Mouse (Mus musculus) CH12.LX (cell line): ENCODE results near the gene Popdc2. TPM values are rescaled to one million over a fixed set of nuclear protein-coding genes. Genes with fewer than 3 reads are reported as not detected.

Experiments
- DNase-seq: peaks from one replicate; pipeline ENCODE4 v3.0.0-alpha.2; 2013; ENCODE audit errors: extremely low read depth
- H3K27ac ChIP-seq: 2 replicates; pipeline ENCODE4 v1.5.1; 2012; ENCODE audit warnings: low read depth, mild to moderate bottlenecking, control low read depth, moderate library complexity; ENCODE audit not compliant: insufficient read depth
- H3K27me3 ChIP-seq: replicated peaks from 2 replicates; pipeline ENCODE3; 2012; ENCODE audit warnings: inconsistent platforms
- H3K36me3 ChIP-seq, 2 experiments: replicated peaks in 1 of 2; 2 replicates each; pipeline versions ENCODE3 to v1.6.1; 2012; ENCODE audit warnings: inconsistent platforms in 1 of 2, low read length in 1 of 2, mild to moderate bottlenecking in 1 of 2, mixed read lengths in 1 of 2, moderate library complexity in 1 of 2; ENCODE audit not compliant: control insufficient read depth in 1 of 2, insufficient read depth in 1 of 2
- H3K4me1 ChIP-seq, 2 experiments: 2 replicates each; pipeline ENCODE4 v1.6.1; 2012; ENCODE audit warnings: inconsistent platforms in 1 of 2, moderate library complexity in 1 of 2; ENCODE audit not compliant: insufficient read depth in 2 of 2, control insufficient read depth in 1 of 2
- H3K4me2 ChIP-seq: 2 replicates; pipeline ENCODE4 v1.6.1; 2012; ENCODE audit warnings: low read depth, mild to moderate bottlenecking, control low read depth; ENCODE audit not compliant: poor library complexity, insufficient read depth, severe bottlenecking
- H3K4me3 ChIP-seq, 3 experiments: fragments of 150-350 bp in 1 of 3; sonication (generic) in 1 of 3; replicated peaks in 1 of 3; 2 replicates each; pipeline versions ENCODE3 to v1.5.1; 2011 to 2012; ENCODE audit warnings: low read depth in 2 of 3, low read length in 2 of 3, mild to moderate bottlenecking in 2 of 3, moderate library complexity in 2 of 3, control low read depth in 1 of 3, improper control_type of control experiment in 1 of 3, inconsistent platforms in 1 of 3, mixed read lengths in 1 of 3; ENCODE audit not compliant: poor library complexity in 1 of 3
- H3K79me2 ChIP-seq: replicated peaks from 2 replicates; pipeline ENCODE4 v1.6.1; 2012; ENCODE audit warnings: mild to moderate bottlenecking, moderate library complexity; ENCODE audit not compliant: control insufficient read depth, poor library complexity, insufficient read depth, severe bottlenecking; ENCODE audit errors: extremely low read depth
- H3K9ac ChIP-seq: 2 replicates; pipeline ENCODE4 v1.6.1; 2012; ENCODE audit warnings: low read depth, mild to moderate bottlenecking, control low read depth, moderate library complexity; ENCODE audit not compliant: insufficient read depth
- H3K9me3 ChIP-seq: replicated peaks from 2 replicates; pipeline ENCODE3; 2012; ENCODE audit warnings: low read length, inconsistent platforms, mixed read lengths
- BHLHE40 ChIP-seq: IDR thresholded peaks from 2 replicates; pipeline ENCODE4 v1.6.1; 2011; ENCODE audit warnings: mild to moderate bottlenecking, low read depth, low read length, improper control_type of control experiment
- CHD2 ChIP-seq: IDR thresholded peaks from 2 replicates; pipeline ENCODE4 v1.6.1; 2011; ENCODE audit warnings: low read length, improper control_type of control experiment
- CTCF ChIP-seq, 2 experiments: IDR thresholded peaks in 1 of 2; conservative IDR thresholded peaks in 1 of 2; 2 replicates each; pipeline ENCODE4 v1.5.1; 2011 to 2012; ENCODE audit warnings: low read depth in 2 of 2, low read length in 2 of 2, improper control_type of control experiment in 1 of 2, inconsistent platforms in 1 of 2, mild to moderate bottlenecking in 1 of 2, moderate library complexity in 1 of 2
- E2F4 ChIP-seq: IDR thresholded peaks from 2 replicates; pipeline ENCODE4 v1.6.1; 2011; ENCODE audit warnings: low read depth, low read length, improper control_type of control experiment; ENCODE audit not compliant: insufficient replicate concordance
- ELF1 ChIP-seq: IDR thresholded peaks from 2 replicates; pipeline ENCODE4 v1.6.1; 2014; ENCODE audit warnings: low read depth, mild to moderate bottlenecking, inconsistent platforms, low read length, improper control_type of control experiment
- EP300 ChIP-seq: IDR thresholded peaks from 2 replicates; pipeline ENCODE4 v1.6.1; 2011; ENCODE audit warnings: low read length, improper control_type of control experiment
- ETS1 ChIP-seq: conservative IDR thresholded peaks from 2 replicates; pipeline ENCODE4 v1.6.1; 2012; ENCODE audit warnings: low read depth, mild to moderate bottlenecking, inconsistent platforms, low read length, improper control_type of control experiment, moderate library complexity
- GABPA ChIP-seq: IDR thresholded peaks from 2 replicates; pipeline ENCODE4 v1.6.1; 2012; ENCODE audit warnings: low read depth, low read length, improper control_type of control experiment, inconsistent platforms; ENCODE audit not compliant: insufficient replicate concordance
- HCFC1 ChIP-seq: IDR thresholded peaks from 2 replicates; pipeline ENCODE4 v1.6.1; 2012; ENCODE audit warnings: low read depth, mild to moderate bottlenecking, inconsistent platforms, low read length, improper control_type of control experiment
- JUN ChIP-seq: IDR thresholded peaks from 2 replicates; pipeline ENCODE4 v1.6.1; 2011; ENCODE audit warnings: low read depth, mild to moderate bottlenecking, low read length, improper control_type of control experiment, moderate library complexity; ENCODE audit not compliant: insufficient read depth
- JUND ChIP-seq: conservative IDR thresholded peaks from 2 replicates; pipeline ENCODE4 v1.6.1; 2011; ENCODE audit warnings: low read depth, low read length, improper control_type of control experiment
- MAX ChIP-seq: IDR thresholded peaks from 2 replicates; pipeline ENCODE4 v1.6.1; 2011; ENCODE audit warnings: low read length, improper control_type of control experiment
- MAZ ChIP-seq: IDR thresholded peaks from 2 replicates; pipeline ENCODE4 v1.6.1; 2012; ENCODE audit warnings: low read depth, mild to moderate bottlenecking, inconsistent platforms, low read length, improper control_type of control experiment, moderate library complexity
- MXI1 ChIP-seq: IDR thresholded peaks from 2 replicates; pipeline ENCODE4 v1.6.1; 2011; ENCODE audit warnings: mild to moderate bottlenecking, low read depth, low read length, improper control_type of control experiment
- MYC ChIP-seq: IDR thresholded peaks from 2 replicates; pipeline ENCODE4 v1.6.1; 2011; ENCODE audit warnings: low read depth, mild to moderate bottlenecking, improper control_type of control experiment, low read length
- NELFE ChIP-seq: IDR thresholded peaks from 2 replicates; pipeline ENCODE4 v1.6.1; 2011; ENCODE audit warnings: low read depth, low read length, improper control_type of control experiment
- NRF1 ChIP-seq: IDR thresholded peaks from 2 replicates; pipeline ENCODE4 v1.6.1; 2014; ENCODE audit warnings: low read depth, mild to moderate bottlenecking, inconsistent platforms, low read length, improper control_type of control experiment, moderate library complexity
- PAX5 ChIP-seq: IDR thresholded peaks from 2 replicates; pipeline ENCODE4 v1.6.1; 2012; ENCODE audit warnings: low read length, inconsistent platforms, mixed read lengths
- POLR2A ChIP-seq: IDR thresholded peaks from 2 replicates; pipeline ENCODE4 v1.6.1; 2011; ENCODE audit warnings: low read depth, mild to moderate bottlenecking, improper control_type of control experiment, low read length
- POLR2AphosphoS2 ChIP-seq: IDR thresholded peaks from 2 replicates; pipeline ENCODE4 v1.6.1; 2011; ENCODE audit warnings: low read depth, low read length, improper control_type of control experiment
- RAD21 ChIP-seq: IDR thresholded peaks from 2 replicates; pipeline ENCODE4 v1.6.1; 2011; ENCODE audit warnings: low read depth, mild to moderate bottlenecking, low read length, improper control_type of control experiment, moderate library complexity
- RCOR1 ChIP-seq: conservative IDR thresholded peaks from 2 replicates; pipeline ENCODE4 v1.6.1; 2012; ENCODE audit warnings: low read depth, mild to moderate bottlenecking, inconsistent platforms, low read length, improper control_type of control experiment
- SIN3A ChIP-seq: IDR thresholded peaks from 2 replicates; pipeline ENCODE4 v1.6.1; 2012; ENCODE audit warnings: low read length, improper control_type of control experiment, inconsistent platforms
- SMC3 ChIP-seq: IDR thresholded peaks from 2 replicates; pipeline ENCODE4 v1.6.1; 2011; ENCODE audit warnings: low read depth, low read length, improper control_type of control experiment
- TBP ChIP-seq: conservative IDR thresholded peaks from 2 replicates; pipeline ENCODE4 v1.6.1; 2011; ENCODE audit warnings: low read depth, low read length, improper control_type of control experiment
- TCF12 ChIP-seq: IDR thresholded peaks from 2 replicates; pipeline ENCODE4 v1.6.1; 2014; ENCODE audit warnings: low read depth, mild to moderate bottlenecking, inconsistent platforms, low read length, improper control_type of control experiment
- UBTF ChIP-seq: IDR thresholded peaks from 2 replicates; pipeline ENCODE4 v1.6.1; 2012; ENCODE audit warnings: low read depth, mild to moderate bottlenecking, inconsistent platforms, low read length, improper control_type of control experiment, moderate library complexity
- USF1 ChIP-seq: IDR thresholded peaks from 2 replicates; pipeline ENCODE4 v1.6.1; 2014; ENCODE audit warnings: low read depth, mild to moderate bottlenecking, inconsistent platforms, low read length, improper control_type of control experiment
- USF2 ChIP-seq: conservative IDR thresholded peaks from 2 replicates; pipeline ENCODE4 v1.6.1; 2011; ENCODE audit warnings: low read depth, low read length, improper control_type of control experiment
- ZC3H11A ChIP-seq: IDR thresholded peaks from 2 replicates; pipeline ENCODE4 v1.6.1; 2012; ENCODE audit warnings: low read depth, mild to moderate bottlenecking, inconsistent platforms, low read length, improper control_type of control experiment
- ZKSCAN1 ChIP-seq: IDR thresholded peaks from 2 replicates; pipeline ENCODE4 v1.6.1; 2012; ENCODE audit warnings: low read depth, inconsistent platforms, low read length, improper control_type of control experiment, borderline replicate concordance
- ZMIZ1 ChIP-seq: IDR thresholded peaks from 2 replicates; pipeline ENCODE4 v1.6.1; 2012; ENCODE audit warnings: low read depth, mild to moderate bottlenecking, inconsistent platforms, low read length, improper control_type of control experiment
- ZNF384 ChIP-seq: IDR thresholded peaks from 2 replicates; pipeline ENCODE4 v1.6.1; 2012; ENCODE audit warnings: low read depth, low read length, improper control_type of control experiment, inconsistent platforms
- dilution Hi-C: fragments of 300-500 bp; cut with MboI; formaldehyde crosslinking; loops from 2 replicates; pipeline ENCODE4 v1.14.3; 2020; ENCODE audit warnings: low sequenced_read_pairs; ENCODE audit not compliant: extremely low pct_unique_long_range_greater_than_20kb, extremely low pct_ligation_motif_present
- in situ Hi-C: fragments of 300-500 bp; cut with MboI; formaldehyde crosslinking; loops from 3 replicates; pipeline ENCODE4 v1.14.3; 2019; ENCODE audit warnings: low sequenced_read_pairs, low pct_ligation_motif_present, low pct_unique_long_range_greater_than_20kb, mixed read lengths
- polyA plus RNA-seq: library from polyadenylated mRNA; unstranded; fragments of >175 nt; gene quantifications from 2 replicates; pipeline ENCODE4 v1.2.1, GENCODE M21; 2012; ENCODE audit warnings: low read depth; ENCODE audit not compliant: insufficient read length
- total RNA-seq, 2 experiments: library from RNA; depleted of rRNA; stranded (reverse); fragments of 300-350 nt in 1 of 2; fragments of >200 nt in 1 of 2; gene quantifications; 2 replicates each; pipeline ENCODE4 v1.2.3; 2012 to 2014

The Popdc2 gene
- total and polyA plus RNA-seq, 3 experiments: 0.17 to 3.6 (median 1.1) TPM

- dilution Hi-C loops (no loop called here), in situ Hi-C loops (no loop called here)
- H3K27me3 ChIP-seq: no peaks in the 10 kb centered on the region
- H3K4me1 ChIP-seq: peaks cover 34 to 57% of the 10 kb centered on the region in 2 experiments
- H3K4me3 ChIP-seq: no peak overlapping the region
- no peak overlapping the region for H3K9ac ChIP-seq
- DNase-seq: no peak
- H3K4me2 ChIP-seq: no peak overlapping the region
- no peak for TF ChIP-seq JUN
- TF ChIP-seq HCFC1: no peak
- no peak for TF ChIP-seq RCOR1
- TF ChIP-seq ETS1: no peak
- TF ChIP-seq SMC3: no peak
- TF ChIP-seq SIN3A: no peak
- no peak for TF ChIP-seq MYC
- TF ChIP-seq ZKSCAN1: no peak
- TF ChIP-seq CTCF (conservative IDR thresholded peaks at IDR 0.05 in 1 of 2, IDR thresholded peaks at IDR 0.05 in 1 of 2; ENCODE audit: low read depth in 2 of 2, low read length in 2 of 2): no peak
- no peak for TF ChIP-seq RAD21
- no peak for TF ChIP-seq BHLHE40
- TF ChIP-seq NRF1: no peak
- no peak for TF ChIP-seq UBTF
- TF ChIP-seq ZC3H11A: no peak
- TF ChIP-seq USF1: no peak
- H3K9me3 ChIP-seq: no peaks in the 10 kb centered on the region
- 0 out of 2 replicates have a peak, but pooled peaks cover 2% of the 10 kb centered on the region for H3K79me2 ChIP-seq
- peak overlapping the region; percentile 3; the same call in 1 of the 2 replicates for H3K27ac ChIP-seq
- H3K36me3 ChIP-seq: no peaks in the 10 kb centered on the region
Measured at GRCm38 (mm10) chr16:38387389-38387788, 25.4 kb downstream of the Popdc2 start.

DNA sequence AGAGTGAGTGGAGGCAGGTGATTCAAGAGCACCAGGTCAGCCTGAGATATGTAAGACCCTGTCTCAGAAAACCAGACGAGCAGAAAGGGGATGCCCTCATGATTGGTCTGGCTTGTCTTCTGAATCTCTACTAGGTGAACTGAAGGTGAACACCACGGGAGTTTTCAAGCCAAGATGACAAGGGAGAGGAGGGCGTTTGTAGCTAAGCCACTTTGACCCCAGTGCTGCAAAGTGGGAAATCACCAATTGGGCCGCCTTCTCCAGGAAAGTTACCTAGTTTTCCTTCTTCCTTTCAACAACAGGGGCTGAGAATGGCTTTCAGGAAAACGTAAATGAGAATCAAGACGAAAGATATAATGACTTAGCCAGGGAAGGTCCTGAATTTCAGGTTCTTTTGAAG, 26.7 kb downstream of the Popdc2 start:
- Histone ChIP-seq H3K4me2 (peak overlapping the region; percentile 9), H3K4me3 (no peak overlapping the region), H3K4me1 (peaks cover 41 to 69% of the 10 kb centered on the region in 2 experiments), H3K36me3 (no peaks in the 10 kb centered on the region), H3K79me2 (0 out of 2 replicates have a peak, but pooled peaks cover 2% of the 10 kb centered on the region), H3K27me3 (no peaks in the 10 kb centered on the region), H3K9ac (peak overlapping the region; percentile 25), H3K9me3 (no peaks in the 10 kb centered on the region), H3K27ac (peak overlapping the region; percentile 93)
- in situ Hi-C loops (no loop called here), dilution Hi-C loops (no loop called here)
- DNase-seq: no peak
- TF ChIP-seq E2F4 (no peak), GABPA (no peak), ZKSCAN1 (no peak), JUN (no peak), ZNF384 (no peak), TBP (no peak), SMC3 (no peak; the same call in 1 of the 2 replicates), UBTF (no peak), USF1 (no peak), RCOR1 (no peak), NELFE (no peak), JUND (no peak), ZMIZ1 (no peak), ELF1 (no peak), POLR2AphosphoS2 (no peak), USF2 (no peak), CHD2 (no peak), MXI1 (0 out of 2 replicates have a peak, but pooled peaks have one; percentile 55), CTCF (conservative IDR thresholded peaks at IDR 0.05 in 1 of 2, IDR thresholded peaks at IDR 0.05 in 1 of 2; ENCODE audit: low read depth in 2 of 2, low read length in 2 of 2) (no peak), MAZ (no peak), ETS1 (no peak; the same call in 1 of the 2 replicates), POLR2A (0 out of 2 replicates have a peak, but pooled peaks have one; percentile 27), EP300 (peak; percentile 43; the same call in 1 of the 2 replicates), MAX (no peak; the same call in 1 of the 2 replicates), PAX5 (no peak), MYC (no peak), TCF12 (peak; percentile 31; the same call in 1 of the 2 replicates)
